Mouse (Mus musculus) liver, embryonic 11.5 days (tissue): Measurements from ENCODE around the gene Stk24. TPM values are rescaled to one million over a fixed set of nuclear protein-coding genes. Genes with fewer than 3 reads are reported as not detected.
"Not testable (repeated sequence)": the region's sequence is repeated elsewhere in the genome, so short reads cannot be mapped to it uniquely, and the experiment has no call there.

Experiments used
- ATAC-seq: fragments of 200-750 bp; cut with Nextera tagmentation; replicated peaks from 2 replicates; pipeline ENCODE4 v1.8.0; 2017; ENCODE audit warnings: moderate number of reproducible peaks, mild to moderate bottlenecking, moderate TSS enrichment, moderate library complexity; ENCODE audit not compliant: low FRiP score
- DNase-seq: peaks from one replicate; pipeline ENCODE4 v3.0.0-alpha.2; 2017; ENCODE audit warnings: low spot score
- H3K27ac ChIP-seq: fragments of 300-500 bp; sonication (generic); 2 replicates; pipeline ENCODE4 v1.5.1; 2014; ENCODE audit warnings: mild to moderate bottlenecking, low read depth, low read length, control low read depth
- H3K27me3 ChIP-seq: fragments of 300-500 bp; sonication (generic); replicated peaks from 2 replicates; pipeline ENCODE4 v1.6.1; 2014; ENCODE audit warnings: low read length, mixed read lengths; ENCODE audit not compliant: control insufficient read depth, insufficient read depth
- H3K36me3 ChIP-seq: fragments of 300-500 bp; sonication (generic); 2 replicates; pipeline ENCODE4 v1.6.1; 2014; ENCODE audit warnings: mild to moderate bottlenecking, low read length, moderate library complexity, mixed read lengths; ENCODE audit not compliant: control insufficient read depth, insufficient read depth
- H3K4me1 ChIP-seq: fragments of 300-500 bp; sonication (generic); replicated peaks from 2 replicates; pipeline ENCODE4 v1.6.1; 2014; ENCODE audit warnings: low read length, mixed read lengths; ENCODE audit not compliant: control insufficient read depth, insufficient read depth
- H3K4me2 ChIP-seq: fragments of 300-500 bp; sonication (generic); 2 replicates; pipeline ENCODE4 v1.6.1; 2014; ENCODE audit warnings: mild to moderate bottlenecking, control low read depth, moderate library complexity
- H3K4me3 ChIP-seq: fragments of 300-500 bp; sonication (generic); 2 replicates; pipeline ENCODE4 v1.5.1; 2014; ENCODE audit warnings: low read depth, low read length, control low read depth
- H3K9ac ChIP-seq: fragments of 300-500 bp; sonication (generic); 2 replicates; pipeline ENCODE4 v1.6.1; 2014; ENCODE audit warnings: low read depth, low read length, control low read depth
- H3K9me3 ChIP-seq: fragments of 300-500 bp; sonication (generic); 2 replicates; pipeline ENCODE4 v1.6.1; 2016; ENCODE audit warnings: low read length, inconsistent platforms, mixed read lengths; ENCODE audit not compliant: control insufficient read depth
- WGBS: fragments of 180-500 bp; shearing (Covaris S2); extraction: QIAGEN DNeasy Blood & Tissue Kit; methylation state at CpG from one replicate; pipeline ENCODE4 v1.1.7; 2014; 5-methylcytosine and 5-hydroxymethylcytosine counted together
- polyA plus RNA-seq: library from polyadenylated mRNA; unstranded; fragments of >200 nt; fragmentation: Nextera tagmentation; extraction: Ambion mirVana; gene quantifications from 2 replicates; pipeline ENCODE4 v1.2.1, GENCODE M21; 2014

Stk24 gene
- polyA plus RNA-seq, 1 experiment from 2014 or later = 51.3 TPM

DNA sequence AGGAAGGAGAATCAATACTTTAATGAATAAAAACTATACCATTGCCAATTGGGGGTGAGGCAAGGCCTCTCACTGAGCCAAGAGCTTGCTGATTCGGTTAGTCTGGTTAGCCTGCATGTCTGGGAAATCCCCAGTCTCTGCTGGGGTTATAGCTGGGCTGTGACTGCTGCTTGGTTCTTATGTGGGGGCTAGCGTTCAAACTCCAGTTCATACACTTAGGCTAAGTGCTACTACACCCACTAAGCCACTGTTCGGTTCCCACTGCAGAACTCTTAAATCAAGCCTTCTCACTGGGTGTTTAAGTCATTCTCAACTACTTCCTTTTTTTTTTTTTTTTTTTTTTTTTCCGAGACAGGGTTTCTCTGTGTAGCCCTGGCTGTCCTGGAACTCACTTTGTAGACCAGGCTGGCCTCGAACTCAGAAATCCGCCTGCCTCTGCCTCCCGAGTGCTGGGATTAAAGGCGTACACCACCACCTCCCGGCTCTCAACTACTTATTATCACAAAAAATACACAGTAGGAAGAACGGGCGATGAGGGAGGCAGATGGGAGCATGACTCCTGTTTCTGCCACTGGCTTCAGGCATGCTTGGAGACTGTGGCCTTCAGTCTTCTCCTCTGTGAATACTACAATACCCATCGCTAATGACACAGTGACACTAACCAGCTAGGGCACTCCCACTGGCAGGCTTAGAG, 37.0 kb upstream of the Stk24 start:
- H3K9me3 ChIP-seq = no peaks in the 10 kb centered on the region
- H3K9ac ChIP-seq = no peak overlapping the region
- DNase-seq (no peak), ATAC-seq (no peak)
- no peak overlapping the region for H3K4me2 ChIP-seq
- H3K4me1 ChIP-seq = no peaks in the 10 kb centered on the region
- WGBS = 73% methylated on average over 10 of the region's 12 CpGs
- H3K27ac ChIP-seq = no peak overlapping the region
- H3K36me3 ChIP-seq = no peaks in the 10 kb centered on the region
- no peaks in the 10 kb centered on the region for H3K27me3 ChIP-seq
- H3K4me3 ChIP-seq = no peak overlapping the region

DNA sequence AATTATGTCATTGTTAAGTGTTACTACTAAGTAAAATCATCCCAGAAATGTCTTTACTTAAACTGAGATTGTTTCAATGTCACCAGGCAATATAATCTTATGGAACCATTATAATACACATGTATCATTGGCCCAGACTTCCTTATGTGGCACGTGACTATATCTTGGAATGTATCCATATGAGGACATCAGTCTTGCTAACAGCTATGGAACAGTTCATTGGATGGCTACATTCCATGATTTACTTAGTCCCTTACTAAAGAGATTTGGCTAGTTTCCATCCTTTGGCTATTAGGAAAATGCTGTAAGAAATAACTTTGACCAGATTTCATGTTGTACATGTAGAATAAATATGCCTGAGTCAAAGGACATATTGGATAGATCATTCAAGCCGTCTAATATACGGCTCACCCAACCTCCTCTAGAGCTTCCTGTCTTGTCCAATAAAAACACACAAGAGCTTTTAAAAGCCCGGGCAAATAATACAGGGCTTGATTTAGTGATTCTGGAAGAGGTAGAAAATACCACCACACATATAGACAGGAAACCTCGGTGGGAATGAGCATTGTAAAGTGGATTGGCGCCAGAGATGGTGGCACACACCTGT, 34.9 kb upstream of the Stk24 start:
- Histone ChIP-seq H3K4me1 (no peaks in the 10 kb centered on the region), H3K9ac (no peak overlapping the region), H3K27ac (no peak overlapping the region), H3K4me3 (no peak overlapping the region), H3K9me3 (no peaks in the 10 kb centered on the region), H3K27me3 (no peaks in the 10 kb centered on the region), H3K4me2 (no peak overlapping the region), H3K36me3 (no peaks in the 10 kb centered on the region)
- 82% methylated on average over 6 of the region's 6 CpGs for WGBS
- ATAC-seq (no peak), DNase-seq (no peak)

DNA sequence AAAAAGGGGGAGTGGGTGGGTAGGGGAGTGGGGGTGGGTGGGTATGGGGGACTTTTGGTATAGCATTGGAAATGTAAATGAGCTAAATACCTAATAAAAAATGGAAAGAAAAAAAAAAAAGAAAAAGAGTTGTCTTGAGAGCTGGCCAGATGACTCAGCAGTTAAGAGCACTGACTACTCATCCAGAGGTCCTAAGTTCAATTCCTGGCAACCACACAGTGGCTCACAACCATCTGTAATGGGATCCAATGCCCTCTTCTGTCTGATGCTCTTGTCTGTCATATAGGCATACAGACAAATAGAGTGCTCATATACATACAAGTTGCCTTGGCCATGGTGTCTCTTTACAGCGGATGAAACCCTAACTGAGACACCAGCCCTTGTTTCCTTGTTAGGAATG, 33.9 kb upstream of the Stk24 start:
- not testable (repeated sequence) for H3K4me3 ChIP-seq, H3K4me1 ChIP-seq, DNase-seq, H3K27ac ChIP-seq, H3K36me3 ChIP-seq, ATAC-seq, H3K4me2 ChIP-seq, H3K27me3 ChIP-seq, H3K9ac ChIP-seq, H3K9me3 ChIP-seq
- 97% methylated on average over 1 of the region's 1 CpGs for WGBS

DNA sequence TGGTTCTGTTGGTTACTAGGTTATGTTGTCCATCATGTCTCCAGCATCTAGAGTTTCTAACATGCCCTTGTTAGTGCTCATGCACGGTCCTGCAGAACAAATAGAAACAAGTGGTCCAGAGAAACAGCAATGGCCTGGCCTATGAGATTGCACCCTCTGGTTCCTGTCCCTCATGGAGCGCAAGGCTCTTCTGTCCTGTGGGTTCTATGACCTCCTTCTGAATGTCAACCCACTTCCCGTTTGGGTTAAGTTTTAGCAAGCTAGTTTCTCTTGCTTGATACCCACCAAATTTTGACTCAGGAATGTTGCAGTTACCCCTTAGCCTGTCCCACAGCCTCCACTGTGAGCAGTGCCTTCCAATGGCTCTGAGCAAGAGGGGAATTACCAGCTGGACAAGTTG, 29.1 kb upstream of the Stk24 start:
- WGBS = 68% methylated on average over 3 of the region's 3 CpGs
- H3K36me3 ChIP-seq = no peaks in the 10 kb centered on the region
- H3K27ac ChIP-seq = no peak overlapping the region
- no peak for DNase-seq
- no peaks in the 10 kb centered on the region for H3K9me3 ChIP-seq
- no peak overlapping the region for H3K9ac ChIP-seq
- H3K27me3 ChIP-seq = no peaks in the 10 kb centered on the region
- ATAC-seq = no peak
- H3K4me1 ChIP-seq = no peaks in the 10 kb centered on the region
- H3K4me3 ChIP-seq = no peak overlapping the region
- no peak overlapping the region for H3K4me2 ChIP-seq

DNA sequence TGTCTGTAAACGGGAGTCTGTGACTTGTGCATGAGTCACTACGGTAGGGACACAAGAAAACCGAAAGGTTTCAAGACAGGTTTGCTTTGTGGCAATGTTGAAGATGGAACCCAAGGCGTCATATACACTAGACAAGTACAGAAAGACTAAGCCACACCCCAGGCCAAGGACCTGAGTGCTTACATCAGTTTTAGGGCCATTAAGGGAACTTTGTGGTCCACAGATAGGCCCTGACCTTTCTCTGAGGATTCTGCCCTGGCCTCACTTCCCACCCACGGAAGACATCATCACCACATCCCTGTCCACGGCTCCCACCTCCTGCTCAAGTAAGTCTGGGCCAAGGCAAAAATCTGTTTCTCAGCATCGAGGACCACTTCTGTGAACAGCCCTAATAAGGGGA, 27.1 kb upstream of the Stk24 start:
- H3K9ac ChIP-seq = no peak overlapping the region

DNA sequence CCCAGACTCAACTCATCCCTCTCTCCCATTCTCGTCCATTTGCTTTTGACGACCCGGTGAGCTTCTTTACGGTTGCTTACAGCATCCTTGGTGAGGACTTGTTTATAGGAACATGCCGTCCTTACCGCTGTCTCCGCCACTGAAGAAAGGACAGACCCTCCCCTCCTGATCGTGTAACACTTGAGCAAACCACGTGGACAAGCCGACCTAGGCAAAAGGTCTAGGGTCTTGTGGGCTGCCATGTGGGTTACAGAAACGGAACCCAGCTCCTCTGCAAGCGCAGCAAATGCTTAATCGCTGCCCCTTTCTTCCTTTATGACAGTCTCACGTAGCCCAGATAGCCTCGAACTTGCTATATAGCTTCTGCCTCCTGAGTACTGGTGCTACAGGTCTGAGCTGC, 25.7 kb upstream of the Stk24 start:
- no peaks in the 10 kb centered on the region for H3K36me3 ChIP-seq
- ATAC-seq (peak; percentile 12; the same call in 1 of the 2 replicates), DNase-seq (no peak)
- no peaks in the 10 kb centered on the region for H3K4me1 ChIP-seq
- no peaks in the 10 kb centered on the region for H3K9me3 ChIP-seq
- no peak overlapping the region for H3K9ac ChIP-seq
- H3K27me3 ChIP-seq = no peaks in the 10 kb centered on the region
- H3K4me3 ChIP-seq = peak overlapping the region; percentile 17; the same call in 1 of the 2 replicates
- peak overlapping the region; percentile 38 for H3K4me2 ChIP-seq
- WGBS = 41% methylated on average over 15 of the region's 15 CpGs
- no peak overlapping the region for H3K27ac ChIP-seq

More for the DNA sequence above, 27.1 kb upstream of the Stk24 start:
- no peak for ATAC-seq
- H3K4me2 ChIP-seq = no peak overlapping the region
- H3K36me3 ChIP-seq = no peaks in the 10 kb centered on the region
- no peaks in the 10 kb centered on the region for H3K4me1 ChIP-seq
- WGBS = 86% methylated on average over 7 of the region's 7 CpGs
- no peaks in the 10 kb centered on the region for H3K27me3 ChIP-seq
- DNase-seq = no peak
- H3K27ac ChIP-seq = no peak overlapping the region
- H3K9me3 ChIP-seq = no peaks in the 10 kb centered on the region
- H3K4me3 ChIP-seq = no peak overlapping the region

DNA sequence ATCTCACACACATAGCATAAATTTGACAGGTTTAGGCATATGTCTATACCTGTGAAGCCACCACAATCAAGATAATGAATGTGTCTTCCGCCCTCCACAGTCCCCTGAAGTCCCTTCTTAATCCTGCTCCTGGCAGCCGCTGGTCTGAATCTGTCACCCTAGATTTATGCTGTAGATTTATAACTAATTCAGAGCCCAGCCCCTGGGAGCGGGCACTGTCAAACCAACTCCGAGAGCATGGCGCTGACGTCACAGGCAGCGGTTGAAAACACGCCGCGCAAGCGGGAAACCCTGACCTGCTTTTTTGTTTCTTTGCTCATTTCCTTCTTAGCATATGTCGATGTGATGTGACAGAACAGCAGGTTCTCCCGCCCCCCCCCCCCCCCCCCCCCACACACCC, 25.3 kb upstream of the Stk24 start:
- H3K36me3 ChIP-seq = no peaks in the 10 kb centered on the region
- H3K9ac ChIP-seq = no peak overlapping the region
- H3K4me3 ChIP-seq = peak overlapping the region; percentile 17; the same call in 1 of the 2 replicates
- no peak overlapping the region for H3K27ac ChIP-seq
- H3K4me1 ChIP-seq = no peaks in the 10 kb centered on the region
- H3K27me3 ChIP-seq = no peaks in the 10 kb centered on the region
- DNase-seq = no peak
- 47% methylated on average over 13 of the region's 13 CpGs for WGBS
- no peaks in the 10 kb centered on the region for H3K9me3 ChIP-seq
- H3K4me2 ChIP-seq = peak overlapping the region; percentile 38
- ATAC-seq = peak; percentile 31

DNA sequence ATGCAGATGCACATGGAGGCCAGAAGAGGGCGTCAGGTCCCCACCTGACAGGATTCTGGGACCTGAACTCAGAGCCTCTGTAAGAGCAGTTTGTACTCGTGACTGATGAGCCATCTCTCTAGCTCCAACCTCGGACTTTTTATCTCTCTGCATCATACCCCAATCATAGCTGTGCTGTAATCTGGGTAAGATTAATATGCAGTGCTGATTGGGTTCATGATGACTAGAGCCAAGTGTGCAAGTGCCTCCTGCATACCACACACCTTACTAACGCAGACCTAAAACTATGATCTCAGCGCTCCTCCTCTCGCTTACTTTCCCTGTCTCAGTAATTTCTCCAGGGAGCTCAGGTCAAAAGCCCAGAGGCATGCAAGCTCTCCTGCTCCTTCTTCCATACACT, 19.9 kb upstream of the Stk24 start:
- Histone ChIP-seq H3K4me3 (no peak overlapping the region), H3K9me3 (no peaks in the 10 kb centered on the region), H3K36me3 (no peaks in the 10 kb centered on the region), H3K4me1 (no peaks in the 10 kb centered on the region), H3K27me3 (no peaks in the 10 kb centered on the region), H3K27ac (no peak overlapping the region), H3K9ac (no peak overlapping the region), H3K4me2 (no peak overlapping the region)
- 81% methylated on average over 6 of the region's 6 CpGs for WGBS
- DNase-seq (no peak), ATAC-seq (no peak)

DNA sequence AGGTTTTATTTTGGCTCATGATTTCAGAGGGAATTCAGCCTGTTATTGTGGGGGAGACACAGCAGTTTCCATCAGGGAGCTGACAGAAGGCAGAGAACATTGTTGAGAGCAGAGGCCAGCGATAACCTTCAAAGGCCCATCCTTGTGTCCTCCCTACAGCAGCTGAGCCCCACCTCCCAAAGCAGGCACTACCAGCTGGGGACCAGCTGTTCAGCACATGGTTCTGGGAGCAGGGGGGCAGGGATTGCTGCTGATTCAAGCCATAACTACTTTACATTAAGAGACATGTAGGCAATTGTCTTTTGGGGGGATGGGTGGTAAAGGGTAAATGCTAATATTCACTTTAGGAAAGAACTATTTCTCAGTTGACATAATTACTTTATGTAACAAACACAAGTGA, 17.7 kb upstream of the Stk24 start:
- DNase-seq (no peak), ATAC-seq (no peak)
- no peaks in the 10 kb centered on the region for H3K9me3 ChIP-seq

More for the DNA sequence above, 17.7 kb upstream of the Stk24 start:
- no peaks in the 10 kb centered on the region for H3K27me3 ChIP-seq
- no peak overlapping the region for H3K9ac ChIP-seq
- 57% methylated on average over 1 of the region's 1 CpGs for WGBS
- no peaks in the 10 kb centered on the region for H3K4me1 ChIP-seq
- H3K36me3 ChIP-seq = no peaks in the 10 kb centered on the region
- H3K27ac ChIP-seq = no peak overlapping the region
- no peak overlapping the region for H3K4me3 ChIP-seq
- H3K4me2 ChIP-seq = no peak overlapping the region
